Mouse (Mus musculus) v-Abl transformed pro-B cells (cell line): ENCODE results near the gene Magt1.
"Not testable (repeated sequence)": the region's sequence is repeated elsewhere in the genome, so short reads cannot be mapped to it uniquely, and the experiment has no call there.

Experiments
- in situ Hi-C, 2 experiments: fragments of 400-800 bp; cut with MboI; formaldehyde crosslinking; loops; one replicate each; pipeline ENCODE4 v1.15.1; 2025; ENCODE audit not compliant: unreplicated experiment in 2 of 2

Magt1 gene

DNA sequence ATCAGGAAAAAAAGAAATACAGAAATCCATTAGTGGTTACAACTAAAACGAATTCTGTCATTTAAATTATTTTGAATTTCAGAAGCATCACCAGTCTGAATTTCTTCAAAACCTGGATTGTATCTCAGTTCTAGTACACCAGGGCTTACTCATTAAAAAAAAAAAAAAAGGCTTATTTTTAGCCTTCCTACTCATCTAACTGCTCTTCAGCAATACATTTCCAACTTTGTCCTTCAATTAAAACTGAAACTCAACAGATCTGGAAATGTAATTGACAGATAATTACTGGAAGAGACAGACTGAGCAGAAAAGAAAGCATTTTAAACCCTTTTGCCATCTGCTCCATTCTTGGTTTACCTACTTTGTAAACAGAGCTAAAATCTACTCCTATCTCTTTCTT is 10.1 kb downstream of the Magt1 start:
- in situ Hi-C loops: loop anchor here (10.0 to 25.0 kb wide), 2 partner anchors 77 to 761 kb away; partner anchors contain the start of gene Atrx (in 1 of the 2)

GRCm38 (mm10) chrX:105957091-105957490 is 54.6 kb downstream of the Magt1 start:
- in situ Hi-C loops: not testable (repeated sequence)

- in situ Hi-C loops: no loop called here
Measured at GRCm38 (mm10) chrX:105953999-105954398, 57.7 kb downstream of the Magt1 start.

- in situ Hi-C loops: no loop called here
Measured at GRCm38 (mm10) chrX:105946357-105946756, 65.3 kb downstream of the Magt1 start.

GRCm38 (mm10) chrX:105939245-105939644 is 72.5 kb downstream of the Magt1 start:
- in situ Hi-C loops: no loop called here

- in situ Hi-C loops: no loop called here
Measured at GRCm38 (mm10) chrX:105937736-105938135, 74.0 kb downstream of the Magt1 start.

DNA sequence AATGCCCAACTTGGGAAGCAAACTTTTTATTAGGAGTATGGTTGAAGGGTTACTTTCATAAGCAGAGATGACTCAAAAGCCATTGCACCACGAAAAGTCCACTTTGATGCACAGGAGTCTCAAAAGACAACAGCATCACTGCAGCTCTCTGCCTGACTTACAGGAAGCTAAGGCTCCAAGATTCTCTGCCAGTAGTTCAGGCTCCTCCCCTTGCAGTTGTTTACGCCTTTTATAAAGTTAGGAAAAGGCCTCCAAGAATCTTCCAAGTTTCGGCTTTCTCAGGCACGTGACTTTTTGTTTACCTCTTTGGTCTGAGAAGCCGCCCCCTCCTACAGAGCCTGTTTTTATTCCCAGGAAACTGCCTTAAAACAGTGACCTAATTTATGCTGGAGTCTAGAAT is 77.4 kb downstream of the Magt1 start:
- in situ Hi-C loops: no loop called here

GRCm38 (mm10) chrX:105929478-105930038 is 82.1 kb downstream of the Magt1 start:
- in situ Hi-C loops: loop anchor here (5.0 to 10.0 kb wide), 2 partner anchors 75 to 83 kb away; partner anchors contain the start of gene Magt1 (in 1 of the 2)

DNA sequence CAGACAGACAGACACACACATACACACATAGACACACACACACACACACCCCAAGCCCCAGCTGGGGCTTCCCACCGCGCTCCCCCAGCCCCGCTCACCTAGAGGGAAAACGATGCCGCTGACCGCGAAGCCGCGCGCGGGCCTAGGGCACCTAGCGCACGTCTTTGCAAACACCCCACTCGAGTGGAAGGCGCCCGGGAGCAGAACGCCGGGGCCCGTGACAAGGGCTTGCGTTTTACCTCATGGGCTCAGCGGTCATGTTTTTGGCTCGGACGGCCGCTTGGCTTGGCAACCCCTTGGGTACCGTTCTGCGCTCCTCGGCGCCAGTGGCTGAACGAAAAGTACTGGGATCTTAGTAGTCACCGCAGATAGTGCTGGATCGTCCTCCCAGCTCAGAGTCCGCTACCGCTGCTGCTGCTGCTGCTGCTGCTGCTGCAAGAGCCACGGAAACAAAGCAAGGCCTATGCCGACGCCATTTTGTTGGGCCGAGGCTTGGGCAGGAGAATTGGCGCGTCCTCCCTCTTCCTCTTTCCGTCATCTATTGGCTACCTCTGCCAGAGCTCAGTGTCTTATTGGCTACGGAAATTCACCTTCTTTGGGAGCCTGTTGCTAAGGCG is 82.7 kb downstream of the Magt1 start, which contains the start of gene Atrx:
Gene Atrx (minus strand): TSS at position 543 of the 617 bp plus-strand sequence.
- in situ Hi-C loops: loop anchor here (5.0 to 10.0 kb wide), 2 partner anchors 76 to 83 kb away; partner anchors contain the start of gene Magt1 (in 1 of the 2)

- in situ Hi-C loops: loop anchor here (5.0 to 10.0 kb wide), 2 partner anchors 77 to 84 kb away; partner anchors contain the start of gene Magt1 (in 1 of the 2)
Measured at GRCm38 (mm10) chrX:105927941-105928860, 83.5 kb downstream of the Magt1 start.

DNA sequence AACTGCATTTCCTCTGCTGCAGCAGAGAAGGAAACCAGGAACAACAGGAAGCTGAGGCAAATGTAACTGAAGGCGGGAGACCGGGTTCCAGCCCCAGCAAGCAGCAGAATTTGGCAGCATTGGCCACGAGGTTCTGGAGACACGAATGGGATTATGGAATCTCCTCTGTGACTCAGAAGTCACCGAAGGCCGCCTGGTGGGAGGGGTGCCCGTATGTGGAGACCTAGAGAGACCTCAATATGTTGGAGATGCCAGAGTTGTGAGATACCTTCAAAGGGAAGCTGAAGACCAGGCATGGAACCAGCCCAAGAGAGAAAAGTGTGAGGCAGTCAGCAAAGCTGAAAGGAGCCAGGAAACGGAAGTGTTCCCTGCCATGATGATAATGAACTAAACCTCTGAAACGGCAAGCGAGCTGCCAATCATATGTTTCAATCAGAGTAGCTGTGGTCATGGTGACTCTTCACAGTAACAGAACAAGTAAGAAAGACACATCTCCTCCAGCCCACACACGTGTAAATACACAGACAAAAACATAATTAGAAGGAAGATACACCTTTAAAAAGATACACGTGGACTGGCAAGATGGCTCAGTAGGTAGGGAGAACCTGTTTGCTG is 85.5 kb downstream of the Magt1 start:
- in situ Hi-C loops: loop anchor here (5.0 to 10.0 kb wide), 2 partner anchors 79 to 86 kb away; partner anchors contain the start of gene Magt1 (in 1 of the 2)

GRCm38 (mm10) chrX:105924326-105925070 is 87.2 kb downstream of the Magt1 start:
- in situ Hi-C loops: loop anchor here (5.0 to 25.0 kb wide), 3 partner anchors 80 to 238 kb away; partner anchors contain the start of gene Magt1 (in 1 of the 2)

- in situ Hi-C loops: loop anchor here (10.0 to 25.0 kb wide), 2 partner anchors 81 to 238 kb away; no protein-coding TSS in a partner anchor
Measured at GRCm38 (mm10) chrX:105923896-105924295, 87.8 kb downstream of the Magt1 start.

GRCm38 (mm10) chrX:105922986-105923385 is 88.7 kb downstream of the Magt1 start:
- in situ Hi-C loops: loop anchor here (10.0 to 25.0 kb wide), 2 partner anchors 82 to 239 kb away; no protein-coding TSS in a partner anchor

DNA sequence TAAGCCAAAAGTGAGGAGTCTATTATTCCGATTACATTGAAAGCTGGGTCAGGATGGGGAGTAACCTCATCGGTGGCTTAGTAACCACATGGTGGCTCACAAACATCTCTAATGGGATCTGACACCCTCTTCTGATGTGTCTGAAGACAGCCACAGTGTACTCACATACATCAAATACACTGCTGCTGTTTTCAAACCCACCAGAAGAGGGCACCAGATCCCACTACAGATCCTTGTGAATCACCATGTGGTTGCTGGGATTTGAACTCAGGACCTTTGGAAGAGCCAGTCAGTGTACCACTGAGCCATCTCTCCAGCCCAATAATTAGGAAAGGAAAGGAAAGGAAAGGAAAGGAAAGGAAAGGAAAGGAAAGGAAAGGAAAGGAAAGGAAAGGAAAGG is 90.3 kb downstream of the Magt1 start:
- in situ Hi-C loops: loop anchor here (10.0 to 25.0 kb wide), 2 partner anchors 83 to 241 kb away; no protein-coding TSS in a partner anchor
